Mouse (Mus musculus) MEL (cell line): Measurements from ENCODE around the gene Dnaic2. TPM values are rescaled to one million over a fixed set of nuclear protein-coding genes. Genes with fewer than 3 reads are reported as not detected.

ENCODE experiments used
- DNase-seq: peaks from one replicate; pipeline ENCODE4 v3.0.0; 2011; ENCODE audit warnings: low read depth, low spot score
- H3K27ac ChIP-seq: 2 replicates; pipeline ENCODE4 v1.5.1; 2012; ENCODE audit warnings: low read depth, mild to moderate bottlenecking, control low read depth, low read length, moderate library complexity; ENCODE audit not compliant: control insufficient read depth
- H3K27me3 ChIP-seq, 2 experiments: fragments of 150-350 bp in 1 of 2; sonication (generic) in 1 of 2; 2 replicates each; pipeline ENCODE4 v1.6.1; 2012; ENCODE audit warnings: low read length in 2 of 2, mild to moderate bottlenecking in 2 of 2, improper control_type of control experiment in 1 of 2, moderate library complexity in 1 of 2; ENCODE audit not compliant: insufficient read depth in 2 of 2, control insufficient read depth in 1 of 2
- H3K36me3 ChIP-seq, 2 experiments: 2 replicates each; pipeline ENCODE4 v1.6.1; 2012 to 2014; ENCODE audit warnings: low read length in 2 of 2, improper control_type of control experiment in 1 of 2, inconsistent platforms in 1 of 2, mild to moderate bottlenecking in 1 of 2; ENCODE audit not compliant: insufficient read depth in 2 of 2, control insufficient read depth in 1 of 2
- H3K4me1 ChIP-seq, 2 experiments: fragments of 150-350 bp in 1 of 2; sonication (generic) in 1 of 2; 2 replicates each; pipeline ENCODE4 v1.6.1; 2012; ENCODE audit warnings: low read length in 2 of 2, improper control_type of control experiment in 1 of 2, mild to moderate bottlenecking in 1 of 2; ENCODE audit not compliant: insufficient read depth in 2 of 2, control insufficient read depth in 1 of 2
- H3K4me3 ChIP-seq, 2 experiments: fragments of 150-350 bp in 1 of 2; sonication (generic) in 1 of 2; 2 replicates each; pipeline ENCODE4 v1.5.1; 2012; ENCODE audit warnings: low read depth in 2 of 2, low read length in 2 of 2, mild to moderate bottlenecking in 2 of 2, moderate library complexity in 2 of 2, control low read depth in 1 of 2, improper control_type of control experiment in 1 of 2; ENCODE audit not compliant: control insufficient read depth in 1 of 2, insufficient read depth in 1 of 2
- H3K79me2 ChIP-seq: 2 replicates; pipeline ENCODE4 v1.6.1; 2012; ENCODE audit warnings: mild to moderate bottlenecking, low read length, moderate library complexity; ENCODE audit not compliant: control insufficient read depth, poor library complexity, insufficient read depth
- H3K9ac ChIP-seq: 2 replicates; pipeline ENCODE4 v1.6.1; 2012; ENCODE audit warnings: low read depth, mild to moderate bottlenecking, control low read depth, low read length, moderate library complexity; ENCODE audit not compliant: control insufficient read depth, poor library complexity, severe bottlenecking
- H3K9me3 ChIP-seq: fragments of 150-350 bp; sonication (generic); replicated peaks from 2 replicates; pipeline ENCODE4 v1.6.1; 2012; ENCODE audit warnings: mild to moderate bottlenecking, low read length, improper control_type of control experiment, moderate library complexity; ENCODE audit not compliant: insufficient read depth
- BHLHE40 ChIP-seq: IDR thresholded peaks from 2 replicates; pipeline ENCODE4 v1.6.1; 2012; ENCODE audit warnings: low read depth, mild to moderate bottlenecking, inconsistent platforms, low read length, improper control_type of control experiment, borderline replicate concordance
- CHD1 ChIP-seq: IDR thresholded peaks from 2 replicates; pipeline ENCODE4 v1.6.1; 2012; ENCODE audit warnings: low read depth, mild to moderate bottlenecking, inconsistent platforms, low read length, improper control_type of control experiment
- CHD2 ChIP-seq: IDR thresholded peaks from 2 replicates; pipeline ENCODE4 v1.6.1; 2011; ENCODE audit warnings: low read length, improper control_type of control experiment
- E2F4 ChIP-seq: IDR thresholded peaks from 2 replicates; pipeline ENCODE4 v1.6.1; 2011; ENCODE audit warnings: low read depth, low read length, improper control_type of control experiment, borderline replicate concordance
- ELF1 ChIP-seq: IDR thresholded peaks from 2 replicates; pipeline ENCODE4 v1.6.1; 2014; ENCODE audit warnings: low read depth, mild to moderate bottlenecking, inconsistent platforms, low read length, improper control_type of control experiment, moderate library complexity
- EP300 ChIP-seq, 2 experiments: IDR thresholded peaks; 2 replicates each; pipeline ENCODE4 v1.6.1; 2011; ENCODE audit warnings: improper control_type of control experiment in 2 of 2, low read length in 2 of 2, low read depth in 1 of 2, mild to moderate bottlenecking in 1 of 2
- ETS1 ChIP-seq: IDR thresholded peaks from 2 replicates; pipeline ENCODE4 v1.6.1; 2012; ENCODE audit warnings: low read depth, mild to moderate bottlenecking, inconsistent platforms, low read length, improper control_type of control experiment, moderate library complexity
- GATA1 ChIP-seq: IDR thresholded peaks from 2 replicates; pipeline ENCODE4 v1.6.1; 2011; ENCODE audit warnings: low read depth, low read length, improper control_type of control experiment
- JUND ChIP-seq: IDR thresholded peaks from 2 replicates; pipeline ENCODE4 v1.6.1; 2011; ENCODE audit warnings: low read depth, mild to moderate bottlenecking, improper control_type of control experiment, low read length
- KAT2A ChIP-seq: conservative IDR thresholded peaks from 2 replicates; pipeline ENCODE4 v1.6.1; 2012; ENCODE audit warnings: low read depth, low read length, improper control_type of control experiment, inconsistent platforms
- MAFK ChIP-seq: IDR thresholded peaks from 2 replicates; pipeline ENCODE4 v1.6.1; 2011; ENCODE audit warnings: low read depth, mild to moderate bottlenecking, low read length, improper control_type of control experiment, borderline replicate concordance
- MAZ ChIP-seq: IDR thresholded peaks from 2 replicates; pipeline ENCODE4 v1.6.1; 2012; ENCODE audit warnings: low read depth, mild to moderate bottlenecking, inconsistent platforms, low read length, improper control_type of control experiment
- MEF2A ChIP-seq: IDR thresholded peaks from 2 replicates; pipeline ENCODE4 v1.6.1; 2014; ENCODE audit warnings: low read depth, mild to moderate bottlenecking, inconsistent platforms, low read length, improper control_type of control experiment; ENCODE audit not compliant: poor library complexity, insufficient replicate concordance, severe bottlenecking; ENCODE audit errors: extremely low read depth
- MXI1 ChIP-seq: IDR thresholded peaks from 2 replicates; pipeline ENCODE4 v1.6.1; 2011; ENCODE audit warnings: mild to moderate bottlenecking, low read depth, low read length, improper control_type of control experiment
- NELFE ChIP-seq: IDR thresholded peaks from 2 replicates; pipeline ENCODE4 v1.6.1; 2011; ENCODE audit warnings: low read depth, low read length, improper control_type of control experiment
- NRF1 ChIP-seq: IDR thresholded peaks from 2 replicates; pipeline ENCODE4 v1.6.1; 2014; ENCODE audit warnings: low read depth, mild to moderate bottlenecking, inconsistent platforms, low read length, improper control_type of control experiment, moderate library complexity; ENCODE audit not compliant: poor library complexity, insufficient read depth, severe bottlenecking
- POLR2A ChIP-seq, 2 experiments: IDR thresholded peaks; 2 replicates each; pipeline ENCODE4 v1.6.1; 2011 to 2012; ENCODE audit warnings: low read length in 2 of 2, mild to moderate bottlenecking in 2 of 2, control low read depth in 1 of 2, improper control_type of control experiment in 1 of 2, low read depth in 1 of 2, moderate library complexity in 1 of 2; ENCODE audit not compliant: control insufficient read depth in 1 of 2, insufficient read depth in 1 of 2, poor library complexity in 1 of 2
- POLR2AphosphoS5 ChIP-seq: IDR thresholded peaks from 2 replicates; pipeline ENCODE4 v1.6.1; 2012; ENCODE audit warnings: low read depth, borderline replicate concordance, mild to moderate bottlenecking, inconsistent platforms, low read length, moderate library complexity, mixed read lengths
- RAD21 ChIP-seq: IDR thresholded peaks from 2 replicates; pipeline ENCODE4 v1.6.1; 2011; ENCODE audit warnings: mild to moderate bottlenecking, low read depth, low read length, improper control_type of control experiment
- RCOR1 ChIP-seq: IDR thresholded peaks from 2 replicates; pipeline ENCODE4 v1.6.1; 2012; ENCODE audit warnings: low read depth, mild to moderate bottlenecking, inconsistent platforms, low read length, improper control_type of control experiment
- SIN3A ChIP-seq: IDR thresholded peaks from 2 replicates; pipeline ENCODE4 v1.6.1; 2012; ENCODE audit warnings: low read length, improper control_type of control experiment, inconsistent platforms
- TAL1 ChIP-seq: IDR thresholded peaks from 2 replicates; pipeline ENCODE4 v1.6.1; 2012; ENCODE audit warnings: mild to moderate bottlenecking, inconsistent platforms, low read length, moderate library complexity, mixed read lengths
- TBP ChIP-seq: IDR thresholded peaks from 2 replicates; pipeline ENCODE4 v1.8.0; 2011; ENCODE audit warnings: low read depth, low read length, improper control_type of control experiment
- TCF12 ChIP-seq: IDR thresholded peaks from 2 replicates; pipeline ENCODE4 v1.6.1; 2014; ENCODE audit warnings: low read depth, mild to moderate bottlenecking, inconsistent platforms, low read length, improper control_type of control experiment, moderate library complexity
- UBTF ChIP-seq: IDR thresholded peaks from 2 replicates; pipeline ENCODE4 v1.6.1; 2012; ENCODE audit warnings: low read depth, mild to moderate bottlenecking, inconsistent platforms, low read length, improper control_type of control experiment, moderate library complexity, borderline replicate concordance; ENCODE audit not compliant: insufficient read depth
- USF2 ChIP-seq, 2 experiments: IDR thresholded peaks; 2 replicates each; pipeline ENCODE4 v1.6.1; 2011 to 2012; ENCODE audit warnings: improper control_type of control experiment in 2 of 2, low read length in 2 of 2, borderline replicate concordance in 1 of 2, inconsistent platforms in 1 of 2, low read depth in 1 of 2, mild to moderate bottlenecking in 1 of 2; ENCODE audit not compliant: insufficient read depth in 1 of 2
- ZKSCAN1 ChIP-seq: IDR thresholded peaks from 2 replicates; pipeline ENCODE4 v1.6.1; 2012; ENCODE audit warnings: low read depth, mild to moderate bottlenecking, inconsistent platforms, low read length, improper control_type of control experiment, moderate library complexity
- polyA plus RNA-seq, 2 experiments: library from polyadenylated mRNA; stranded (reverse) in 1 of 2; unstranded in 1 of 2; fragments of >175 nt in 1 of 2; fragments of >200 nt in 1 of 2; gene quantifications; 2 replicates each; pipeline versions ENCODE4 v1.2.1 to v1.2.4; 2012; ENCODE audit warnings: low replicate concordance in 2 of 2, low read depth in 1 of 2; ENCODE audit not compliant: insufficient read length in 2 of 2, insufficient read depth in 1 of 2, missing spikeins in 1 of 2
- total RNA-seq: library from RNA; depleted of rRNA; stranded (reverse); fragments of 300-350 nt; gene quantifications from 2 replicates; pipeline ENCODE4 v1.2.3, GENCODE M21; 2012

Dnaic2 gene
- total and polyA plus RNA-seq, 3 experiments = not detected

DNA sequence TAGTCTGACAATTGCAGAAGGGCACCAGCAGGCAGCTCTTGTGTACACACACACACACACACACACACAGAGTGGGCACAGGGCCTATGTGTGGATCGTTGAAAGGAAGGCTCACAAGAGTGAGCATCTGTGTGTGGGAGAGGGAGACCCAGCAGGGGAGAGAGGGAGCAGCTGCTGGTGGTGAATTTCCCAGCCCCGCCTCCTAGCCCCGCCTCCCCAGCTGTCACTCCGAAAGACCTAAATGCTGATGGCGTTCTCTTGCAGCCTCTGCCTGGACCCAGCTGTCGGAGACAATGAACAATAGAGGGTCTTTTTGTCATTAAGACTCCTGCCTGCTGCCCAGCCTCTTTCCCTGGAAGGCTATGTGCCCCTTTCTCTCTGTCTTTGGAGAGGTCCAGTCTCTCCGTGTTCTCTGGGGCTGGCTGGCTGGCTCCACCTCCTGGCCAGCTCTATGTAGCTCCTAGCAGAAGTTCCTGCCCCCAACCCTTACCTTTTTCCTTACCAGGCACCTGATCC, 68.1 kb downstream of the Dnaic2 start:
- no peaks in the 10 kb centered on the region for H3K27me3 ChIP-seq
- H3K79me2 ChIP-seq = no peaks in the 10 kb centered on the region
- no peaks in the 10 kb centered on the region for H3K4me1 ChIP-seq
- H3K9ac ChIP-seq = no peak overlapping the region
- no peaks in the 10 kb centered on the region for H3K9me3 ChIP-seq
- no peak overlapping the region for H3K4me3 ChIP-seq
- DNase-seq = no peak
- H3K36me3 ChIP-seq = no peaks in the 10 kb centered on the region
- H3K27ac ChIP-seq = no peak overlapping the region
- TF ChIP-seq MXI1 (no peak), MEF2A (no peak), MAZ (no peak), POLR2AphosphoS5 (no peak), NELFE (no peak), GATA1 (no peak), MAFK (no peak), EP300 (IDR thresholded peaks at IDR 0.05; ENCODE audit: low read depth in 1 of 2, low read length in 2 of 2) (no peak), NRF1 (no peak), BHLHE40 (no peak), USF2 (IDR thresholded peaks at IDR 0.05; ENCODE audit: borderline replicate concordance in 1 of 2, insufficient read depth in 1 of 2, low read depth in 1 of 2, low read length in 2 of 2) (no peak), TCF12 (no peak), SIN3A (no peak), JUND (no peak), ETS1 (no peak), UBTF (no peak), RAD21 (no peak), ELF1 (no peak), POLR2A (IDR thresholded peaks at IDR 0.05; ENCODE audit: control insufficient read depth in 1 of 2, insufficient read depth in 1 of 2, low read depth in 1 of 2, low read length in 2 of 2, poor library complexity in 1 of 2) (no peak)

GRCm38 (mm10) chr11:114795848-114796322, 68.7 kb downstream of the Dnaic2 start, which contains the start of gene Btbd17:
TSS of gene Btbd17 (minus strand) at chr11:114795945.
- H3K27ac ChIP-seq = no peak within 1 kb of the TSS
- H3K27me3 ChIP-seq = no peaks in the 10 kb centered on the region
- no peaks in the 10 kb centered on the region for H3K4me1 ChIP-seq
- TF ChIP-seq NELFE = no peak
- no peak for TF ChIP-seq RAD21
- no peak for TF ChIP-seq CHD1
- no peak for TF ChIP-seq MAZ
- TF ChIP-seq POLR2A (IDR thresholded peaks at IDR 0.05; ENCODE audit: control insufficient read depth in 1 of 2, insufficient read depth in 1 of 2, low read depth in 1 of 2, low read length in 2 of 2, poor library complexity in 1 of 2) = no peak
- no peak for TF ChIP-seq POLR2AphosphoS5
- TF ChIP-seq UBTF = no peak
- TF ChIP-seq MXI1 = no peak
- TF ChIP-seq TBP = no peak
- no peak for TF ChIP-seq EP300 (IDR thresholded peaks at IDR 0.05; ENCODE audit: low read depth in 1 of 2, low read length in 2 of 2)
- no peak for TF ChIP-seq TAL1
- TF ChIP-seq RCOR1 = no peak
- no peak for TF ChIP-seq KAT2A
- no peak for TF ChIP-seq ZKSCAN1
- no peak for TF ChIP-seq TCF12
- TF ChIP-seq CHD2 = no peak
- no peak for TF ChIP-seq E2F4
- TF ChIP-seq USF2 (IDR thresholded peaks at IDR 0.05; ENCODE audit: borderline replicate concordance in 1 of 2, insufficient read depth in 1 of 2, low read depth in 1 of 2, low read length in 2 of 2) = no peak
- no peak within 1 kb of the TSS for H3K9ac ChIP-seq
- H3K4me3 ChIP-seq = no peak within 1 kb of the TSS
- DNase-seq = no peak
- no peaks in the 10 kb centered on the region for H3K79me2 ChIP-seq
- no peaks in the 10 kb centered on the region for H3K9me3 ChIP-seq
- H3K36me3 ChIP-seq = no peaks in the 10 kb centered on the region
